Comparison of ENCODE assay signal across 8 mouse cellular contexts in the genomic region with DNA sequence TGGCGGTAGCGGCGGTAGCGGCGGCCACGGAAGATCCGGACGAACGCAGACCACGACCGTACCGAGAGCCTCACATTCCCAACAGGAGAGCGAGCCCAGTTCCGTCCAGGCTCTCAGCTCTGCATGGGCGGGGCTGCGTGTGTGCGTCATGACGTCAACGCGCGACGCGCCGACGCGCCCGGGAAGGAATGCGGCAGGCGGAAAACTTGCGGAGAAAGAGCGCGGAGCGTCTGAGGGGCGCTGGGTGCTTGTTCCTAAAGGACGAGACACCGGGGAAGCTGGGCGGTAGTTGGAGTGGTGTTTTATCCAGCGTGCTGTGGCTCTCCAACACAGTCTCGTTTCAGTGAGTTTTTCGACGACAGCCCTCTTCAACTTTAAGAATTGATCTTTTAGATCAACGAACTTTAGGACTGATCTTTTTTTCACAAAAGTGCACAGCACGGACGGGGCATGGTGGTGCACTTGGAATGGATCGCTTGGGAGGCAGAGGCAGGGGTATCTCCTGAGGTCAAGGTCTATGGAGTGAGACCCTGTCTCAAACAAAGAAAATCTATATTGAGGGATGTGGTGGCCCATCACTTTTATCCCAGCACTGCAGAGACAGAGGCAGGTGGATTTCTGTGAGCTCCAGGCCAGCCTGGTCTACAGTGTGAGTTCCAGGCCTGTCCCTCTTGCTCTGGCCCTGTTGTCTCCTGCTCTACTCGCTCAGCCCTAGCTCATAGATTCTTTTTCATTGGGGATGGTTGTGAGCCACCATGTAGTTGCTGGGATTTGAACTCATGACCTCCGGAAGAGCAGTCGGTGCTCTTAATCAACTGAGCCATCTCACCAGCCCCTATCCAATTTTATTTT. TPM values are rescaled to one million over a fixed set of nuclear protein-coding genes. Genes with fewer than 3 reads are reported as not detected.
A peak's percentile ranks its signal among the peaks of the same experiment; 100 is the strongest.
DNase-seq lines count a peak whose midpoint lies in the region; ATAC-seq and TF ChIP-seq lines count a peak whose summit lies in the region.

Gene Appbp2, minus strand, starts transcription at position 141 of the 852 bp plus-strand sequence.

- H3K9ac ChIP-seq in forebrain, postnatal 0 days, result peak within 1 kb of the TSS; percentile 88
- H3K9ac ChIP-seq in lung, embryonic 15.5 days, result peak within 1 kb of the TSS; percentile 93

- DNase-seq in G1E (ENCODE audit: low spot score), result peak; percentile 76
- DNase-seq in cerebellum, adult 18-20 months, result peak; percentile 90 to 92
- peak; percentile 96 for DNase-seq in forebrain, postnatal 0 days
- DNase-seq in heart, postnatal 4 days, result peak; percentile 95
- DNase-seq in layer of hippocampus, adult 8-10 months (ENCODE audit: low spot score in 2 of 2), result peak; percentile 82 to 87
- DNase-seq in ovary, adult 18-20 months (ENCODE audit: low spot score), result peak; percentile 87
- DNase-seq in thymus, postnatal 10 days (ENCODE audit: low spot score in 2 of 2), result peak; percentile 85 to 89

- no peak for TF ChIP-seq CTCF in G1E (IDR thresholded peaks at IDR 0.05; ENCODE audit: low read depth, low read length)
- TF ChIP-seq CTCF in forebrain, postnatal 0 days (IDR thresholded peaks at IDR 0.05; ENCODE audit: low read depth), result no peak

- ATAC-seq in G1E (ENCODE audit: extremely low read depth, insufficient number of reproducible peaks, low FRiP score, poor library complexity, severe bottlenecking), result peak; percentile 75
- peak; percentile 97 for ATAC-seq in forebrain, postnatal 0 days
- ATAC-seq in lung, embryonic 15.5 days (ENCODE audit: borderline replicate concordance, extremely low read depth, low FRiP score, low TSS enrichment), result peak; percentile 97

- WGBS in forebrain, postnatal 0 days, result 5% methylated on average over 48 of the region's 48 CpGs
- 5% methylated on average over 48 of the region's 48 CpGs for WGBS in lung, embryonic 15.5 days

- H3K4me2 ChIP-seq in forebrain, postnatal 0 days (ENCODE audit: low read depth), result peak within 1 kb of the TSS; percentile 66
- peak within 1 kb of the TSS; percentile 64 for H3K4me2 ChIP-seq in lung, embryonic 15.5 days

- no peaks in the 10 kb centered on the region for H3K27me3 ChIP-seq in G1E (ENCODE audit: insufficient read depth, low read length)
- no peaks in the 10 kb centered on the region for H3K27me3 ChIP-seq in forebrain, postnatal 0 days (ENCODE audit: insufficient read depth, low read length)
- H3K27me3 ChIP-seq in lung, embryonic 15.5 days, result no peaks in the 10 kb centered on the region

- no peaks in the 10 kb centered on the region for H3K9me3 ChIP-seq in G1E (replicated peaks)
- no peaks in the 10 kb centered on the region for H3K9me3 ChIP-seq in forebrain, postnatal 0 days (ENCODE audit: low read length)
- H3K9me3 ChIP-seq in lung, embryonic 15.5 days, result no peaks in the 10 kb centered on the region

- peak within 1 kb of the TSS; percentile 99 for H3K27ac ChIP-seq in forebrain, postnatal 0 days (ENCODE audit: low read depth, low read length)
- H3K27ac ChIP-seq in lung, embryonic 15.5 days, result peak within 1 kb of the TSS; percentile 99

- peaks cover 40% of the 10 kb centered on the region for H3K36me3 ChIP-seq in G1E (replicated peaks)
- H3K36me3 ChIP-seq in forebrain, postnatal 0 days (ENCODE audit: insufficient read depth), result no peaks in the 10 kb centered on the region
- H3K36me3 ChIP-seq in lung, embryonic 15.5 days, result no peaks in the 10 kb centered on the region

- peak within 1 kb of the TSS; percentile 98 for H3K4me3 ChIP-seq in G1E (ENCODE audit: low read depth, low read length)
- peak within 1 kb of the TSS; percentile 96 for H3K4me3 ChIP-seq in forebrain, postnatal 0 days (ENCODE audit: low read depth, low read length)
- H3K4me3 ChIP-seq in lung, embryonic 15.5 days, result peak within 1 kb of the TSS; percentile 89

- H3K4me1 ChIP-seq in G1E (ENCODE audit: insufficient read depth, low read depth, low read length), result peaks cover 19% of the 10 kb centered on the region
- peaks cover 10% of the 10 kb centered on the region; the same call in 1 of the 2 replicates for H3K4me1 ChIP-seq in forebrain, postnatal 0 days (ENCODE audit: insufficient read depth)
- H3K4me1 ChIP-seq in lung, embryonic 15.5 days, result peaks cover 10% of the 10 kb centered on the region

RNA-seq across cellular contexts. Expression of gene Appbp2, which starts in this region (rescaled TPM):
- total RNA-seq in G1E (2014; fragmentation: Nextera tagmentation) (47.5 and 50.2 TPM in 2 replicates), G1E (2017) (28.1 and 33.2 TPM in 2 replicates)
- 5.3 TPM in 2 replicates for polyA plus RNA-seq in G1E (2012)
- 50.2 and 67.8 TPM in 2 replicates for total RNA-seq in forebrain, postnatal 0 days (2014; rRNA removed)
- polyA plus RNA-seq in forebrain, postnatal 0 days (2015; fragmentation: Nextera tagmentation; extraction: Ambion mirVana), result 26.8 and 41.9 TPM in 2 replicates
- 10 to 100 TPM; 39.2 to 40.0 TPM for total RNA-seq in heart, postnatal 4 days (2021)
- 10 to 100 TPM; 47.3 to 52.9 (median 49.6) TPM for total RNA-seq in layer of hippocampus, adult 8-10 months (2022)
- 41.6 and 43.3 TPM in 2 replicates for polyA plus RNA-seq in lung, embryonic 15.5 days (2015; fragmentation: Nextera tagmentation; extraction: Ambion mirVana)

Comparison
In these comparisons a context has a peak if more than half of its experiments do, and no peak if none do; other contexts are left out.
1. Peak in every context shown above with its lines: DNase-seq, ATAC-seq, H3K4me3 ChIP-seq and H3K27ac ChIP-seq.